Mouse (Mus musculus): ENCODE data around the gene Susd2. TPM values are rescaled to one million over a fixed set of nuclear protein-coding genes. Genes with fewer than 3 reads are reported as not detected.

Susd2 gene
- 10 to 100 TPM in 1 of 2 experiments, 1 to 10 TPM in 1; 9.2 to 19.4 TPM for polyA plus RNA-seq (2017; shearing (Covaris generic))

DNA sequence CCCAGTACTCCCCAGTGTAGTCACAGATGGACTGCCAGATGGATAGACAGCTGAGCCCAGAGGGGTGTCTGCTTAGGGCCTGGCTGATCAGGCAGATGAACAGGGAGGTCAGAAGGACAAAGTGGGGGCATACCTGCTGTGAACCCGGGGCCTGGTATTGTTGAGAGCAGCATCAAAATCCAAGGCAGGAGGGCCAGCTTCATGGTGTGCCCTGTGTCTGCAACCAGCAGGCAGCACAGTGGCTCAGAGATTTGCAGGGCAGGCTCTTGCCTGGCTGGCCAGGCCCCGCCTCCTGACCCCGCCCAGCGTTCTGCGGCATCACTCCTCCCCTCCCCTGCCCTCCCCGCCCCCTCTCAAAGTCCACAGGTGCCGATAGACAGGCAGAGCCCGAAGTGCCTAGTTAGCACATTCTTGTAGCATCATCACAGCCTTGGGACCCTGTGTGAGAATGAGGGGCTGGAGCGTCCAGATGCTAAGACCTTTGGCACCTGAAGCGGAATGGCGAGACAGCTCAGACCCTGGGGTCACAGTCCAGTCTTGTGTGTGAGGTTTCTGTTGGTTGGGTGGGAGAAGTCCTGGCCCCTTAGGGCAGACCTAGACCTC is at the start of gene Susd2:
Gene Susd2, minus strand, starts transcription at position 268 of the 603 bp plus-strand sequence.
- ATAC-seq, result peak; percentile 70

DNA sequence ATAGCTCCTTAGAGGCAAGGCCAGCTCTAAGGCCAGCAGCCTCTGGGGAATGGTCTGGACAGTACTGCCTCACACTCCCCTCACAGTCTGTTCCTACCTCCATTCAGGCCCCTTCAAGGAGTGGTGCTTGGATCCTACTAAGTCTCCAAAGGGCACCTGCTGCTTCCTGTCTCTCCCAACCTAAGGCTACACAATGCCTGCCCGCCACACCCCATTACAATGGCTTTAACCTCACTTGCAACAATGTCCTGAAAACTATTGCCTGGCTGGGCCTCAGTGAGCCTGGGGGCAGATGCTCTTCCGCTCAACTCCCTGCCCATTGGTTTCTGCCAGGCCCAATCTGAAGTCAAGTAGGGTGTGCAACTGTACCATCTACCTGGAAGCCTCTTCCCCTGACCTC is 44.8 kb upstream of the Susd2 start:
- ATAC-seq, result no peak

DNA sequence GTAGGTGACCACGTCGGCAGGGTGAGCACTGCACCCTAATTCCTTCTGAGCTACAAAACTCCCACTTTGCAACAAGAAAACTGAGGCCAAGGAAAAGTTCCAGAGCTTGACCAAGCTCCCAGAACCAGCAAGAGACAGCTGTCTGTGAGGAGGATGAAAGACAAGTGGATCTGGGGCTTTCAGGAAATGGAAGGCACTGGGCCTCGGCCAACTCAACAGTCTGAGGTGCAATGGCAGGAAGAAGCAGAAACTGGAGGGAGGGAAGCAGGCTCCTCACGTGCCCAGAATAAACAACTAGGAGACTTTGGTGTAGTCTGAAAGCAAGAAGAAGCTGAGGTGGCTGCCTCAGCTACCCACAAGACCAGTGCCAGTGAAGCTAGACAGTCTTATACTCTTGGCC is 42.9 kb upstream of the Susd2 start:
- no peak for ATAC-seq

DNA sequence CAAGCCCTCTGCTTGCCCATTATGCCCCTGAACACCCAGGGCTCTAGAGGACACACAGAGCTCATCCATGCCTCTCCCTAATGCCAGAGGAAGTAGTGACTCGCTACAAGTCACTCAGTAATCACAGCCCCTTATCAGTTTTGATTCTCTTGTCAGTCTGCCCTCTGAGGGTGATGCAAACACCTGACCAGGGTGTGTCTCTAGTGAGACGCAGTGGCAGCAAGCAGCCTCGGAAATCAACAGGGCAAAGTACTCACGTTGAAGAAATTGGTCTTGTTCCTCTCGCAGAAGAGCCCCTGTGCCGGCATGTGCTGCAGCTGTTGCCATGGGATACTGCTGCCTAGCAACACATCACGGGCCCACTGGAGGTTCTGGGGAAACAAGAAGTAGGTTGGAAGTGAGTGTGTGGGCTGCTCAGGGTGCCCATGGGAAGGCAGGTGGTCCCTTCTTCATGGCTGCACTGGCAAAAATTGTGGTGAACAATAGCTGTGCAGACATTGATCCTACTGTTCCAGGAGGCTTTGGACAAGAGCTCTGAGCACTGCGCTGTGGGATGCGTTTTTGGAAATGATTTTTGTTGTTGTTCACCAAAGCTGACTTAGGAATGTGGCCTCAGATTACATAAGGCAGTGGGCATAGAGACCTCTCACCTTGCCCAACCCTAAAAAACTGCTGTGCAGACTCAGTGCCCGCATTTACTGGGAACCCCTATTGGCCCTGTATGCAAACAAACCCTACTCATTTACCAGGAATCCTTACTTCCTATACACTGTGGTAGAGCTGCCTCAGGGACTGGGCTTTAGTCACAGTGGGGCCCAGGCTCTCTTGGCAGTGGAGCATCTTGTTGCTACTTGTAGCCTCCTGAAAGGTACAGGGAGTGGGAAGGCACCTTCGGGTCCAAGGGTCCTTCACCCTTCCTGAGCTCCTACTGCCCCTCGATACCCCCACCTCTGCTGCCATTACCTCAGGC is 40.5 kb upstream of the Susd2 start:
- ATAC-seq, result no peak

DNA sequence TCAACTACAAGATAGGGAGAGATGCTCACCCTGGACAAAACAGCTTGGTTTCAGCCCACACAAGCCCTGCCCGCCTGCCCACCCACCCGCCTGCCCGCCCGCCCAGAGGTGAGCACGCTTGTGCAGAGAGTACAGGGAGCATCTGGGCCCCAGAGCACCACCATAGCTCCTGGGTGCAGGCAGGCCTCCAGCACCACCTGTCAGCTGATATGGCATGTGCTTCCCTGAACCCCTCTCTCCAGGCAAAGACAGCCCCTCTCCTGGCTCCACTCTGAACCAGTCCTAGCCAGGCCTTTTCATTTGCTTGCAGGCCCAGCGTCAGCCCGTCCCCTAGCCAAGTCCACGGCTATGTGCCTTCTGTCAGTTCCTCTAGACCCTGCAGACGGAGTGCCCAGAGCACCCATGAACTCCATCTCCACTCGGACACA is 36.8 kb upstream of the Susd2 start:
- ATAC-seq, result no peak

DNA sequence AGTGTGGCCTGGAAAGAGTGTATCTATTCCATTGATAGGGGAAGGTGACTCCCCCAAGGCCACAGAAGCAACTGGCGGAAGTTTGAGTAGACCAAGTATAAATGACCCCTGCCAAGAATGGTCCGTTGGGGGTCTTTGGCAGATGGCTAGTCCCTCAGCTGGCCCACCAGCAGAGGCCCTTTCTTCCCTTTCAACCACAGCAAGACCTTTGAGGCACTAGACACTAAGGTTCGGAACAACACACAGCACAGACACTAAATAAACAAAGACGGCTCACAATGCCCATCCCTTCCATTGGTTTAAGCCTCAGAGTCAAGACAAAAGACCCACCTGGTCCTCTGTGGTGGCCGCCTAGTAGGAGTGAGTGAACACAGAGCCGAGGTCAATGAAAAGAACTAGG is 35.4 kb upstream of the Susd2 start:
- no peak for ATAC-seq

DNA sequence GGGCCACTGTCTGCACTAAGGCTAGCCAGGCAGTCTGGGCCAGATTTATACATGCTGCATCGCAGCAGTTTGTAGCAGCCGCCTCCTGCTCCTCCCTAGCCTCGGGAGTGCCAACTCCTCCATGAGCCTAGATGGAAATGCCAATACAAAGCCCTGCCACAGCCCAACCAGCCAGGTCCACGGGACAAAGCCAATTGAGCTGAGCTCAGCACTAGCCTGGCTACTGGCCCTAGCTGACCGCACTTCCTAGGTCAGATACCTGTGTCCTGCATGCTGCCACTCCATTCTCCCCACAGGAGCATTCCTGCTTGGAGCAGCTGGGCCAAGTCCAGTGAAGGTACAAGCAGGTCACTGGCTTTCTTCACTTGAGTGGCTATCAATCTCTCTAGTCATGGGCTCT is 34.2 kb upstream of the Susd2 start:
- no peak for ATAC-seq

DNA sequence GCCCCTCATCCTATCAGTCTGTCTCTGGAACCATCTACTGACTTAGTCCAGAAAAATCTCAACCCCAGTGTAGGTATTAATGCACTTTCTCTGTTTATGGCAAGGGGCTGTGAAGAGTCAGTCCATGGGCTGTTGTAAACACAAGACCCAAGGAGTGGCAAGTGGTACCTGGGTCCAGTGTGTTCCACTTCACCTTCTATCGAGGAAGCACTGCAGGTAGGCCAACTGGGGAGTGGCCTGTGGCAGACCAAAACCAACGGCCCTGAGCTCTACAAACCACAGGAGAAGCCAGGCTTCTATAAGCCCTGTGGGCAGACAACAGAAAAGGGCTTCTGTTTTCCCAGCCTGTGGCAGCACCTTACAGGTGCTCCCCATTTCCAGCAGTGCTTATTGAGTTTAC is 33.8 kb upstream of the Susd2 start:
- ATAC-seq, result no peak

DNA sequence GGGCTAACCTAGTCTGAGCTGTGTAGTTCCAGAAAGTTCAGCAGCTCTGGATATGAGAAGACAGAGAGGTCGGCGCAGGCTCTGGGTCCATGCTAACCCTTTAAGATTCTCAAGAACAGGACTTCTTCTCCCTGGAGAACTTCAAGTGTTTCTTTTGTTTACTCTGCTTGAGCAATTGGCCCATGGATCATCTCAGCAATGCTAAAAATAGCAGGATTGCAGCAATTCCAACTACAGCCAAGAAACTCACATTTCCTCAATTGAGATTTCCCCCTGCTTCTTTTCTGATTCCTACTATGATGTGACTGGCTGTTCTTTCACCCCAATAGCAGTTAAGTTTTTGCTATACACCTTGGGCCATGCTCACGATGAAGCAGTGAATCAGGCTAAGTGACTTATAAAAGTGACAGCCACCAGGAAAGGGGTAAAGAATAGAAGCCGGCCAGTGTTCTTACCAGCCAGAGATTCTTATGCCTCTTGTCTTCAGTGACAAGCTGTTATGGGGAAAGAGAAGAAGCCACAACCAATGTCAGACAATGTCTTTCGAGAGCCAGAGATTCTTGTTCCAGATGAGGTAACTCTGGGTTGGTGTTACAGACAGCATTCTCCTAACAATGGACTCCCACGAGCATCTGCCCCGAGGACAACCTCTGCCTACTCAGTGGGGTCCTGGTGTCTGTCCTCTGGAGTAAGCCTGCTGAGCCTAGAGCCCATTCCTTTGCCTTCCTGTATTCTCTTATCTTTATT is 33.2 kb upstream of the Susd2 start:
- ATAC-seq, result no peak

DNA sequence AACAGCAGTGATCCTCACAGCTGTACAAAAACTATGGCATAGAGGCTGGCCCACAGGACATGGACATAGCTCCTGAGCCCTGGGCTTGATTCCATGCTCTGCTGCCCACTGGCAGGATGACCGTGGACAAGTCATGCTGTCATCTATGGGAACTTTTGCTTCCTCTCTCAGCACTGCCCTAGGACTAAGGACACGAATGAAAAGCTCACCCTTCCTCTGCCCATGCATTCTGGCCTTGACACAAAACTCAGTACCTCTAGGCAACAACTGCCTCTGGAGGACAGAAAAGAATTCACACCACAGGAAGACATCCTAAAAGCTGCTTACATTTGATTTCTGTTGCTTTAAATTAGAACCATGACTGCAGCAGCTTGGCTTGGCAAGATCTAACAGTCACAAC is 32.5 kb upstream of the Susd2 start:
- ATAC-seq, result no peak

DNA sequence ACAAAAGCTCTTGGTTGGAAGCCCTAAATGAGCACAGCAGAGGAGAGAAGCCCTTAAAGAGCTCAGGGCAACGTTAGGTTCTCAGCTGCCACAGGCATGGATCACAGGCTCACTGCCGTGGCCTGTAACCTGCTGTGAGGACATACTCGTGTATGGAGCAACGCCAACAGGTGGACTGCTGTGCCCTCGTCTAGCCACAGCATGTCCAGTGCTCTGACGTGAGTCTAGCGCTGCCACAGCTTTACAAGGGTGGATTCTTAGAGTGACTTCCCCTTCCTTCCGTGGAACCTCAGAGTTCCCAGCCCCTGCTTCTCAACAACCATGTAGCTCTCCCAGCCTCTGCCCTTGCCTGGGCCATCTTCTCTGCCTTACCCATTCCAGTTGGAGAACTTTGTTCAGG is 31.8 kb upstream of the Susd2 start:
- ATAC-seq, result no peak

DNA sequence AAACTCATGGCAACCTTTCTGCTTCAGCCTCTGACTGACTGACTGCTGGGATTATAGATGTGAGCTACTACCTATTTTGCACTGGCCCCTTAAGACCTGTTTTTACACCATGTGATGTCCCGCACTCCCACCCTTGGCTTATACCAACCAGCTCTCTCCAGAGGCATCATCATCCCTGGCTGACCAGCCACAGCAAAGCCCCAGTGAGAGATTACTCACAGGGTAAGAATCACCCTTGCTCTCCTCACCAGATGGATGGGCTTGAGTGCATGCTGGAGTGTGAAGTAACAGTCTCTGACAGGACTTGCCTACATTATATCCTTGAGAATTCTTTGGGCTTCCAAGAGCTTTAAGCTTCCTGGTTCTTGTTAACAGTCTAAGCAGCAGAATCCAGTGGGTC is 26.1 kb upstream of the Susd2 start:
- ATAC-seq, result no peak

DNA sequence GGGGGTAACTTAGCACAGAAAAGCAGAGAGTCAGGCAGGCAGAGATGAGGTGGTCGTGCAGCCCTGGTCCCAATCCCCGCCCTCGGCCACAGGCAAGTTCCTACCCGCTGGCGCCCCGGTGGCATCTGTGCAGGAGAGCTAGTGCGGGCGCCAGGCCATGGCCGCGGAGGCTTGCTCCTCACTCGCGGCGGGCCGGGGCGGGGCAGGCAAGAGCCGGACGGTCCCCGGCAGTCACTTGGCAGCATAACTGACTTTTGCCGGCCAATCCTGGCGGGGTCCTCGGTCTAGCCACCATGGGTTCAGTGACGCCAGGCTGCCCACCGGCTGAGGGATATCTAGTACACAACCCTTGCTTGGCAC is 24.1 kb upstream of the Susd2 start:
- peak; percentile 46 for ATAC-seq

DNA sequence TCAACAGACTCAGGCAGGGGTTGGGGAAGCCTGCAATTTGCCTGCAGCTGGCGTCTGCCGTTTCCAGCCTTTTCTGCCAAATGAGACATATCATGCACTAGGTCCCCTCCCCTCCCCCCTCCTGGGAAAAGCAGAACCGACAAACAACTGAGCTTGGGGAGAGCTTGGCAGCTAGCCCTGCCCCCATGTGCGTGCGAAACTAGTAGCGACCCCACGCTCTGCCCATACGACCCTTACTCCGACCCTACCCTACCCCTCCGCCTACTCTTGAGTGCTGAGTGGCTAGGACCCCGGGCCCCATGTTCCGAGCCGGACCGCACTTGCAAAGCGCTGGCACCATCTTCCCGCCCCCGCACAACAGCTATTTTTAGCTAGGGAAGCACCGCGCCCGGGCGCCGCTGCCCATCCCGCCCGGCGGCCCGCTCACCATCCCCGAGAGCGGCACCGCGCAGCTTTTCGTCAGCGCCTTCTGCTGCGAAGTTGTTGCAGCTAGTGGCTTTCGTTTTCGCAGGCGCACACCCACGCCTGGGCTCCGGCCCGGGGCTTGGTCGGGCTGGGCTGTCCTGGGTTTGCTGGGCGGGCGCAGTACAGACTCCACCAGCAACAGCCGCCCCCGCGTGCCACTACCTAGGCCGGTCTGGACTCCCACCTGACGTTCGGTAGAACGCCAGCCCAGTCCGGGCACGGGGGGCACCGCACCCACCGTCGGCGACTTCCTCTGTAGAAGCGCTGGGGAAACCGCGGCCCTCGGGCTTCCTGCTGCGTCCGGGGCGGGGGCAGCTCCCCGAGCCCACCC is 23.5 kb upstream of the Susd2 start:
- ATAC-seq, result peak; percentile 79

DNA sequence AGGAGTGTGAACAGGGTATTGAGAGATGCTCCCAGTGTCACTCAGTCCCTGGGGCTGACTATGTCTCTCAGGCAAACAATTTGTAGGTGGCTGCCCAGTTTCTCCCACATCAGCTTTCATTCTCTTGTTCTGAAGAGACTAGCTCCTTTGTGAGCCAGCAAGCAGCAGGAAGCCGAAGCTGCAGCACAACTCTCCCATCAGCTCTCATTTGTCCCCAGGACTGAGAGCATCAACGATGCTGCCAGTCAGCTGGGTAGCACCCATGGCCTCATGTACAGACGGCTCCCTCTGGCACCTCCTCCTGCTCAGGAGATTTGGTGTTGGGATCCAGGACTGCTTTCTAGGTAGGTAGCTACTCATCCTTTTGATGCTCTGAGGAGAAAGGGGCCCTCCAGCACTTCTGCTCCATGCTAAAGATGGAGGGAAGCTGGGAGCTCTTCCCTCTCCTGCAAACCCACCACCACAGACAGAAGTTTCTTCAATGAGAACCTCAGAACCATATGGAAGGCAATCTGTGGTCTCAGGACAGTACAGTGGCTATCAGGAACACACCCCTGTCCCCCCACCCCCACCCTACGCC is 22.7 kb upstream of the Susd2 start:
- ATAC-seq, result peak; percentile 17

DNA sequence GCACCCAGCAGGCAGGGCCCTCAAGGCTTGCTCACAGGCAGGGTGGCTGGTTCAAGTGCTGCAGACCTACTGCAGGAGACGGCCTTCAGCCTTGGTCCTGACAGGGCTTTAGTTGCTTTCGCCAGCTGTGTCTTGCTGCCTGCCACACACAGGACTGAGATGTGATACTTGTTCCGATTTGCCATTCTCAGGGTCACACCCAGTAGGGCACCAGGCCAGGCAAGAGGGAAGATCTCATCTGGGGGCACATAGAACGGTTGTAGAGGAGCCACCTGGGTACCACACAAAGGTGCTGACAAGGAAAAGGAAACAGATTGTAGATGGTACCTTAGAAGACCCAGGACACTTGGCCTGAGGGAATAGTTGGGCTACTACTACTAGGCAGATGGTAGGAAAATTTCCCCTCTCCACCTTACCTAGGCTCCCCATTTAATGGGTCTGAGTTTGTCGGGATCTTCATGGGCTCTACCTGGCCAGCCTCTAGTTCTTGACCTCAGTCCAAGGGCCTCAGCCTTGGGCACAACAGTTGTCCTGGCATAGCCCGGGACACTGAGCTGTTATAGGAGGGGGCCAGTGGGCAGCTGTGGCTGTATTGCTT is 21.0 kb upstream of the Susd2 start:
- no peak for ATAC-seq

DNA sequence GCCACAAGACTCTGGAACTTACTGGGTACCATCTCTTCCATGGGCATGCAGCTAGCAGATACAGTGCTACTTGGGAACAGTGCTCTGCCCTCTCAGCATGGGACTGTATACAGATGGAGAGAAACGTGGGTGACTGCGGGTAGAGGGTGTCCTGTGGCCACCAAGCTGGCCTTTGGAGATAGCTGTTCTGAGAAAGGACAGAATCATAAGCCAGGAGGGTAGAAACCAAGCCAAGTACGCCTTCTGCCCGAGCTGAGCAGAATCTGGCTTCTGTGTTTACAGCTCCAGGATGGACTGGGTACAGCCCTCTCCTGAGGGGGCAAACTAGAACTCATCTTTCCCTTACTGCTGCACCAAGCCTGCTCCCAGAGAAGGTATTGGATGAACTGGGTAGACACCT is 18.8 kb upstream of the Susd2 start:
- no peak for ATAC-seq

DNA sequence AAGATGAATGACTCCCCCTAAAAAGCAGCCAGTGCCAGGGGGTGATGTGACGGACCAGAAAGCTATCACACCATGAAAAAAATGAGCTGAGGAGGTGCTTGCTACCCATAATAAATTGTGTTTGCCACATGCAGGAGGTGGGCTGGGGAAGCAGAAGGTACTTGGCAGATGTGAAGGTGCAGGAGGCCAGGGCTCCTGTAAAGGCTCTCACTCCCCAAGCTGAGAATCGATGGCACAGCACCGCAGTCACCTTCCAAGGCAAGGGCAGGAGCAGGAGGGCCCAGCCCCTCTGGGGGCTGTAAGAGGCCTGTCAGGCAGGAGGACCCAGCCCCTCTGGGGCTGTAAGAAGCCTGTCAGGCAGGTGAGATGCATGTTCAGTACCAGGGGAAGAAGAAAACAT is 18.1 kb upstream of the Susd2 start:
- no peak for ATAC-seq

DNA sequence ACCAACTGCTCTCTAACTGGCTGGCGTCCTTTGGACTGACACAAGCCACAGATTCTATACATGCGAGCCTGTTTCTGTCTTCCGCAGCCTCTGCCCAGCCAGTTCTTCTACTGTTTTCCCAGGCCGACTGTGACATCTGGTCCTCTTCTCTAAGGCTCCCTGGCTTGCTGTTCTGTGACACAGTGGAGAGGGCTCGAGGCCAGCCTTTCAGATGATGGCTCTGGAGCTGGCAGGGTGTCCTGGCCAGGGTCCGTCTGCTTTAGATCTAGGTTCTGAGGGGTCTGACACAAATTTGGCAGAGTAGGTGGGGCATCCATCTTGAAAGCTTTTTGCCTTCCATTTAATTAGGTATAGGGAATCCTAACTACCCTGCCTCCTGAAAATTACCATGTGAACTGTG is 17.6 kb upstream of the Susd2 start:
- no peak for ATAC-seq

DNA sequence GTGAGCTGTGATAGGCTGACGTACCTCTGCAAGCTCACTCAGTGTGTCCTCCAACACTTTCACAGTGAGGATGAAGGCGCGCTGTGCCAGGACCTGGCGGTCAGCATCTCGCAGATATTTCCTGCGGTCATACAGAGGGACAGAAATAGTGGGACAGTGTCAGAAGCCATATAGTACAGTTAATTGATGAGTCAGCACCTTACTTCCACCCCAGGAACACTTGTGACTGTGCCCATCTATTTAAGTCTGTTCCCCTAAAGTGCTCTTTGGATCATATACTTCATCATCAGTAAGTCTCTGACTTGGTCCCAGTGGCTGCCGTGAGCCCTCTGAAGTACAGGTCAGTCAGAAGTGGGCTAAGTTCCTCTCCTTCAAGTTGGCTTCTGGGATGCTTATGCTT is 14.0 kb upstream of the Susd2 start:
- no peak for ATAC-seq

DNA sequence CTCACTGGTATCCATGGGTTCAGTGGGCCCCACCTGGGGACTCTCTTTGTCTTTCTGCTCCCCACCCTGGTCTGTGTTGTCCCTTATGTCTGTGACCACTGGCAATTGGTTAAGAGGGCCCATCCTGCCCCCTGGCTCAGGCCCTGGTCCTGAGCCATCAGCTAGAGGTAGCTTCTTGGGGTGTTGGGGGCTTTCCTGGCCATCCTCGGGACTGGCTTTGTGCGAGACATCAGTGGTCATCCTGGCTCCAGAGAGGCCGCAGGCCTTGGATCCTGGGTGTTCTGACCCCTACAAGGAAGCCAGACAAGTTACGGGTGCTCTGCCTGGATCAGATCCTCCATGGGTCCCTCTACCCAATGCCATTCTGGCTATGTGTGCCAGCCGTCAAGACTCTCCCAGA is 13.4 kb upstream of the Susd2 start:
- no peak for ATAC-seq

DNA sequence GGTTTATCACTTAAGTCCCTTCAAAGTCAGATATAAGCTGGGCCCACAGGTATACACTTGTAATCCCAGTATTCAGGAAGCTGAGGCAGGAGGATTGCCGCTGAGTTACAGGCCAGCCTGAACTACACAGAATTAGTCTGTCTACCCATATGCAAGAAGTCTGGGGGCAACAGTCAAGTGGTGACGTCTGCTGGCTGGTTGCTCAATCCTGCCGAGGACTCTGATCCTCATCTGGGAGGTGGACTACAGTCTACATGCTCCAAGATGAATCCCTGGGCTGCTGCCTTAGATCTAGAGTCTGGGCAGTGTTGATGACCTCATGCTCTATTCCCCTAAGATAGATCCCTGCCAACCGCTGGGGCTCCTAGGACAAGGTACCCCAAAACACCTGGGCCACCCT is 10.2 kb upstream of the Susd2 start:
- no peak for ATAC-seq

All from CD4-positive, CD25-positive, alpha-beta regulatory T cell, adult 4 months (primary cell).